Mouse (Mus musculus): ENCODE measurements around the gene Rpp30. TPM values are rescaled to one million over a fixed set of nuclear protein-coding genes. Genes with fewer than 3 reads are reported as not detected.

The Rpp30 gene
- polyA plus RNA-seq, 1 experiment = 29.1 TPM

- no peak for DNase-seq (ENCODE audit: low read depth)
- TF ChIP-seq CTCF (IDR thresholded peaks at IDR 0.05; ENCODE audit: borderline replicate concordance, extremely low read depth, insufficient read depth, insufficient read length) = no peak
- TF ChIP-seq POLR2A (IDR thresholded peaks at IDR 0.05; ENCODE audit: borderline replicate concordance, extremely low read depth, insufficient read depth, insufficient read length, poor library complexity, severe bottlenecking) = no peak
Measured at GRCm38 (mm10) chr19:36129643-36130042, 46.1 kb downstream of the Rpp30 start.

GRCm38 (mm10) chr19:36130181-36130580 is 46.7 kb downstream of the Rpp30 start:
- TF ChIP-seq POLR2A (IDR thresholded peaks at IDR 0.05; ENCODE audit: borderline replicate concordance, extremely low read depth, insufficient read depth, insufficient read length, poor library complexity, severe bottlenecking) (no peak), CTCF (IDR thresholded peaks at IDR 0.05; ENCODE audit: borderline replicate concordance, extremely low read depth, insufficient read depth, insufficient read length) (no peak)
- DNase-seq (ENCODE audit: low read depth) = peak; percentile 19

- TF ChIP-seq CTCF (IDR thresholded peaks at IDR 0.05; ENCODE audit: borderline replicate concordance, extremely low read depth, insufficient read depth, insufficient read length) (no peak), POLR2A (IDR thresholded peaks at IDR 0.05; ENCODE audit: borderline replicate concordance, extremely low read depth, insufficient read depth, insufficient read length, poor library complexity, severe bottlenecking) (no peak)
- no peak for DNase-seq (ENCODE audit: low read depth)
Measured at GRCm38 (mm10) chr19:36131990-36132389, 48.5 kb downstream of the Rpp30 start.

- TF ChIP-seq CTCF (IDR thresholded peaks at IDR 0.05; ENCODE audit: borderline replicate concordance, extremely low read depth, insufficient read depth, insufficient read length) (no peak), POLR2A (IDR thresholded peaks at IDR 0.05; ENCODE audit: borderline replicate concordance, extremely low read depth, insufficient read depth, insufficient read length, poor library complexity, severe bottlenecking) (no peak)
- no peak for DNase-seq (ENCODE audit: low read depth)
Measured at GRCm38 (mm10) chr19:36133064-36133463, 49.5 kb downstream of the Rpp30 start.

GRCm38 (mm10) chr19:36133731-36134130 is 50.2 kb downstream of the Rpp30 start:
- peak; percentile 4 for DNase-seq (ENCODE audit: low read depth)
- TF ChIP-seq CTCF (IDR thresholded peaks at IDR 0.05; ENCODE audit: borderline replicate concordance, extremely low read depth, insufficient read depth, insufficient read length) (no peak), POLR2A (IDR thresholded peaks at IDR 0.05; ENCODE audit: borderline replicate concordance, extremely low read depth, insufficient read depth, insufficient read length, poor library complexity, severe bottlenecking) (no peak)

GRCm38 (mm10) chr19:36143571-36143970 is 60.1 kb downstream of the Rpp30 start:
- TF ChIP-seq CTCF (IDR thresholded peaks at IDR 0.05; ENCODE audit: borderline replicate concordance, extremely low read depth, insufficient read depth, insufficient read length) (no peak), POLR2A (IDR thresholded peaks at IDR 0.05; ENCODE audit: borderline replicate concordance, extremely low read depth, insufficient read depth, insufficient read length, poor library complexity, severe bottlenecking) (no peak)
- no peak for DNase-seq (ENCODE audit: low read depth)

GRCm38 (mm10) chr19:36148578-36148977 is 65.1 kb downstream of the Rpp30 start:
- TF ChIP-seq CTCF (IDR thresholded peaks at IDR 0.05; ENCODE audit: borderline replicate concordance, extremely low read depth, insufficient read depth, insufficient read length) (peak; percentile 9; the same call in 1 of the 2 replicates), POLR2A (IDR thresholded peaks at IDR 0.05; ENCODE audit: borderline replicate concordance, extremely low read depth, insufficient read depth, insufficient read length, poor library complexity, severe bottlenecking) (no peak)
- DNase-seq (ENCODE audit: low read depth) = no peak

GRCm38 (mm10) chr19:36150241-36151007 is 66.9 kb downstream of the Rpp30 start:
- DNase-seq (ENCODE audit: low read depth) = peak; percentile 47
- TF ChIP-seq POLR2A (IDR thresholded peaks at IDR 0.05; ENCODE audit: borderline replicate concordance, extremely low read depth, insufficient read depth, insufficient read length, poor library complexity, severe bottlenecking) = no peak
- no peak for TF ChIP-seq CTCF (IDR thresholded peaks at IDR 0.05; ENCODE audit: borderline replicate concordance, extremely low read depth, insufficient read depth, insufficient read length)

Other genes with a start within 250 kb of the Rpp30 start
- gene Htr7, start 26.2 kb upstream of the Rpp30 start, polyA plus RNA-seq (2012; rRNA removed) = 4.0 and 6.4 TPM in 2 replicates
- 0.06 and 0.18 TPM in 2 replicates for gene Ankrd1, start 36.4 kb downstream of the Rpp30 start, polyA plus RNA-seq (2012; rRNA removed)

Measured in brain, embryonic 14.5 days (tissue).